Mouse (Mus musculus) kidney, embryonic 15.5 days (tissue): ENCODE data around the gene Gga1. TPM values are rescaled to one million over a fixed set of nuclear protein-coding genes. Genes with fewer than 3 reads are reported as not detected.

Source experiments
- ATAC-seq: fragments of 200-750 bp; cut with Nextera tagmentation; replicated peaks from 2 replicates; pipeline ENCODE4 v1.8.0; 2017; ENCODE audit warnings: moderate TSS enrichment; ENCODE audit not compliant: low FRiP score
- H3K27ac ChIP-seq: fragments of 300-500 bp; sonication (generic); 2 replicates; pipeline ENCODE4 v1.5.1; 2015; ENCODE audit warnings: mild to moderate bottlenecking, inconsistent platforms
- H3K27me3 ChIP-seq: fragments of 300-500 bp; sonication (generic); 2 replicates; pipeline ENCODE4 v1.6.1; 2015; ENCODE audit warnings: inconsistent platforms
- H3K36me3 ChIP-seq: fragments of 300-500 bp; sonication (generic); 2 replicates; pipeline ENCODE4 v1.6.1; 2015; ENCODE audit warnings: inconsistent platforms
- H3K4me1 ChIP-seq: fragments of 300-500 bp; sonication (generic); 2 replicates; pipeline ENCODE4 v1.6.1; 2015; ENCODE audit warnings: inconsistent platforms
- H3K4me2 ChIP-seq: fragments of 300-500 bp; sonication (generic); 2 replicates; pipeline ENCODE4 v1.6.1; 2015; ENCODE audit warnings: moderate library complexity, mild to moderate bottlenecking, inconsistent platforms
- H3K4me3 ChIP-seq: fragments of 300-500 bp; sonication (generic); replicated peaks from 2 replicates; pipeline ENCODE4 v1.5.1; 2015; ENCODE audit warnings: mild to moderate bottlenecking, inconsistent platforms
- H3K9ac ChIP-seq: fragments of 300-500 bp; sonication (generic); 2 replicates; pipeline ENCODE4 v1.6.1; 2015; ENCODE audit warnings: mild to moderate bottlenecking, inconsistent platforms
- H3K9me3 ChIP-seq: fragments of 300-500 bp; sonication (generic); replicated peaks from 2 replicates; pipeline ENCODE4 v1.6.1; 2016; ENCODE audit warnings: inconsistent platforms
- WGBS: fragments of 180-500 bp; shearing (Covaris S2); methylation state at CpG from one replicate; pipeline ENCODE4 v1.1.7; 2015; ENCODE audit warnings: mixed read lengths; 5-methylcytosine and 5-hydroxymethylcytosine counted together
- polyA plus RNA-seq: library from polyadenylated mRNA; unstranded; fragments of >200 nt; fragmentation: Nextera tagmentation; extraction: Ambion mirVana; gene quantifications from 2 replicates; pipeline ENCODE4 v1.2.1, GENCODE M21; 2015

The Gga1 gene
- polyA plus RNA-seq, 1 experiment from 2014 or later, result 55.5 TPM

DNA sequence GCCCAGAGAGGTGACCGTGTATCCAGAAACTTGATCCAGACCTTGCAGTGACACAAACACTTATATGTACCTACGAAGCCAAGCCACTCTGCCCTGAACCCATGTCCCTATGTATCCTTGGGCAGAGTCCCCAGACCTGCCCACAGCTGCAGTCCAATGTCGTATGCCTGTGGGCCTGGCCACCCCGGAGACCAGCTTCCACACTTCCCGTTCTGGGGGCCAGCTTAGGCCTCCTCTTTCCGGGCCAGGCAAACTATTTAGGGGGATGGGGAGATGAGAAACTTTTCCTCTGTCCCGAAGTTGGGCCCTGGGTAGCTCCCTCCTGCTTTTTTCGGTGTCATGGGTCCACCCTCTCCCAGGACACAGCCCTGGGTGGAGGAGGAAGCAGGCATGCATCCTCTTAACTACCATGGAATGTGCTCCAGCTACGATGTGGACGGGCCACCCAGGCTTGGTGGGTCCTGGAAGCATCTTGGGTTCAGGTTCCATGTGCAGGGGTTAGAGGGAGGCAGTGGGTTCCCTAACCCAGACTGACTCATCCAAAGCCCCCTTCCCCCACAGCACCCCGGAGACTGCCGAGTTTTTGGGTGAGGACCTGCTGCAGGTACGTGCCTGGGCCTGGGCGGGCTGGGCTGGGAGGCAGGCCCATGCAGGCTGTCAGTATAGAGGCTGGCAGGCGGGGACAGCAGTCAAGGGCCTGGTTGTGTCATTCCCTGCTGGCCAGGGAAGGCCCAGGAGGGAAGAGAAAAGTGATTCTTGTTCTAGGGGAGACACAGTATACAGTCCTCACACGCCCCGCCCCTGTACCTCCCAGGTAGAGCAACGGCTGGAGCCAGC, 23.8 kb downstream of the Gga1 start:
- peak overlapping the region; percentile 63 for H3K27ac ChIP-seq
- H3K4me2 ChIP-seq, result peak overlapping the region; percentile 77
- WGBS, result 14% methylated on average over 18 of the region's 18 CpGs
- peak overlapping the region; percentile 61 for H3K9ac ChIP-seq
- H3K27me3 ChIP-seq, result no peaks in the 10 kb centered on the region
- ATAC-seq, result no peak
- peaks cover 62% of the 10 kb centered on the region for H3K4me1 ChIP-seq
- peaks cover 38% of the 10 kb centered on the region for H3K36me3 ChIP-seq
- H3K4me3 ChIP-seq, result peak overlapping the region; percentile 63
- H3K9me3 ChIP-seq, result no peaks in the 10 kb centered on the region

- no peak for ATAC-seq
- Histone ChIP-seq H3K4me2 (peak overlapping the region; percentile 77), H3K9me3 (no peaks in the 10 kb centered on the region), H3K27ac (peak overlapping the region; percentile 63; the same call in 1 of the 2 replicates), H3K36me3 (peaks cover 44% of the 10 kb centered on the region), H3K27me3 (no peaks in the 10 kb centered on the region), H3K4me1 (peaks cover 56% of the 10 kb centered on the region), H3K9ac (peak overlapping the region; percentile 61; the same call in 1 of the 2 replicates), H3K4me3 (peak overlapping the region; percentile 63)
- WGBS, result 54% methylated on average over 8 of the region's 8 CpGs
These were observed 24.4 kb downstream of the Gga1 start for GRCm38 (mm10) chr15:78901422-78901789.

GRCm38 (mm10) chr15:78903243-78903642, 26.3 kb downstream of the Gga1 start:
- Histone ChIP-seq H3K9me3 (no peaks in the 10 kb centered on the region), H3K27ac (no peak overlapping the region), H3K4me3 (no peak overlapping the region), H3K36me3 (peaks cover 62% of the 10 kb centered on the region), H3K4me1 (peaks cover 39% of the 10 kb centered on the region), H3K4me2 (no peak overlapping the region), H3K27me3 (no peaks in the 10 kb centered on the region), H3K9ac (no peak overlapping the region)
- no peak for ATAC-seq
- WGBS, result 6% methylated on average over 2 of the region's 2 CpGs

GRCm38 (mm10) chr15:78908399-78908798, 31.4 kb downstream of the Gga1 start:
- Histone ChIP-seq H3K4me3 (no peak overlapping the region), H3K9ac (no peak overlapping the region), H3K4me1 (peaks cover 6% of the 10 kb centered on the region), H3K36me3 (peaks cover 88% of the 10 kb centered on the region), H3K27ac (no peak overlapping the region; the same call in 1 of the 2 replicates), H3K9me3 (no peaks in the 10 kb centered on the region), H3K4me2 (no peak overlapping the region), H3K27me3 (no peaks in the 10 kb centered on the region)
- 81% methylated on average over 7 of the region's 7 CpGs for WGBS
- no peak for ATAC-seq

- peaks cover 82% of the 10 kb centered on the region for H3K36me3 ChIP-seq
These were observed 32.0 kb downstream of the Gga1 start for GRCm38 (mm10) chr15:78908982-78909381.

DNA sequence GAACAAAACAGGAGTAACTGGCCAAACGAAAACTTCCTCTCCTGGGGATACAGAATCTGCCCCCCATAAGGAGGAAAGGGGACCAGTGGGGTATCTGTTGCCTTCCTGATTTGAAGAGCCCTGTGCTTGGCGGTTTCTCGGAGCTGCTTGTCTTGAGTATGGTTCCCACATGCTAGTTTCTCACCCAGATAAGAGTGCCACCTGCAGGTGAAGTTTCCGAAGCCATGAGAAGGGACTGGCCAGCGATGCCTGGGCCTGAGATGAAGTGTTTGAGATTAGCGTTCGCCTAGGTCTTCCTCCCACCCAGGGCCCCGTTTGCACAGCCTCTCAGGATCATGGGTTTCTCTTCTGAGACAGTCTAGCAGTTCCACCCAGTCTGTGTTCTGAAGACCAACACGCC, 35.0 kb downstream of the Gga1 start:
- no peak overlapping the region for H3K4me3 ChIP-seq
- H3K4me2 ChIP-seq, result no peak overlapping the region
- H3K9ac ChIP-seq, result no peak overlapping the region
- peaks cover 57% of the 10 kb centered on the region for H3K36me3 ChIP-seq
- no peak overlapping the region for H3K27ac ChIP-seq
- ATAC-seq, result no peak
- H3K27me3 ChIP-seq, result no peaks in the 10 kb centered on the region
- peaks cover 37% of the 10 kb centered on the region for H3K4me1 ChIP-seq
- 37% methylated on average over 9 of the region's 9 CpGs for WGBS
- H3K9me3 ChIP-seq, result no peaks in the 10 kb centered on the region

More at GRCm38 (mm10) chr15:78908982-78909381, 32.0 kb downstream of the Gga1 start:
- H3K9ac ChIP-seq, result no peak overlapping the region
- ATAC-seq, result no peak
- WGBS, result 89% methylated on average over 8 of the region's 8 CpGs
- H3K4me3 ChIP-seq, result no peak overlapping the region
- H3K27ac ChIP-seq, result no peak overlapping the region
- H3K4me1 ChIP-seq, result peaks cover 7% of the 10 kb centered on the region
- no peak overlapping the region for H3K4me2 ChIP-seq
- H3K9me3 ChIP-seq, result no peaks in the 10 kb centered on the region
- no peaks in the 10 kb centered on the region for H3K27me3 ChIP-seq

DNA sequence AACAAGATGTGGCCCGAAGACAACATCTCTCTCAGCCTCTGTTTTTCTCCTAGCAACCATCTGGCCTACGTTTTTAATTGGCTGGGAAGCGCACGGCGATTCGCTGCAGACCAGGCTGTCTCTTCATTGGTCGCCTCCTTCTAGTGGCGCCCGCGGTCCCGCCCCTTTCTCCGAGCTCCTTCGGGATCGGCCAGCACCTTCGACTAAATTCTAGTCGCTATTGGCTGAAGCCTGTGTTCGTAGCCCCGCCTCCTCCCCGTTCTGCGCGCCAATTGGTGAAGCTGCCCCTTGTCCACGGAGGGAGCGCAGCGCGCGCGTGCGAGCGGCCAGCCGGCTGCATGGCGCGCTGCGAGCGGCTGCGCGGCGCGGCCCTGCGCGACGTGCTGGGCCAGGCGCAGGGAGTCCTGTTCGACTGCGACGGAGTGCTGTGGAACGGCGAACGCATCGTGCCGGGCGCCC, 36.7 kb downstream of the Gga1 start, which contains the start of gene Pdxp:
Gene Pdxp, plus strand, starts transcription at position 288 of the 459 bp plus-strand sequence.
- peaks cover 52% of the 10 kb centered on the region for H3K36me3 ChIP-seq
- H3K4me2 ChIP-seq, result peak within 1 kb of the TSS; percentile 100
- ATAC-seq, result peak; percentile 91
- H3K4me1 ChIP-seq, result peaks cover 46% of the 10 kb centered on the region
- H3K27ac ChIP-seq, result peak within 1 kb of the TSS; percentile 92
- H3K4me3 ChIP-seq, result peak within 1 kb of the TSS; percentile 78
- WGBS, result under 1% methylated on average over 51 of the region's 51 CpGs
- peak within 1 kb of the TSS; percentile 82 for H3K9ac ChIP-seq
- no peaks in the 10 kb centered on the region for H3K27me3 ChIP-seq
- no peaks in the 10 kb centered on the region for H3K9me3 ChIP-seq

DNA sequence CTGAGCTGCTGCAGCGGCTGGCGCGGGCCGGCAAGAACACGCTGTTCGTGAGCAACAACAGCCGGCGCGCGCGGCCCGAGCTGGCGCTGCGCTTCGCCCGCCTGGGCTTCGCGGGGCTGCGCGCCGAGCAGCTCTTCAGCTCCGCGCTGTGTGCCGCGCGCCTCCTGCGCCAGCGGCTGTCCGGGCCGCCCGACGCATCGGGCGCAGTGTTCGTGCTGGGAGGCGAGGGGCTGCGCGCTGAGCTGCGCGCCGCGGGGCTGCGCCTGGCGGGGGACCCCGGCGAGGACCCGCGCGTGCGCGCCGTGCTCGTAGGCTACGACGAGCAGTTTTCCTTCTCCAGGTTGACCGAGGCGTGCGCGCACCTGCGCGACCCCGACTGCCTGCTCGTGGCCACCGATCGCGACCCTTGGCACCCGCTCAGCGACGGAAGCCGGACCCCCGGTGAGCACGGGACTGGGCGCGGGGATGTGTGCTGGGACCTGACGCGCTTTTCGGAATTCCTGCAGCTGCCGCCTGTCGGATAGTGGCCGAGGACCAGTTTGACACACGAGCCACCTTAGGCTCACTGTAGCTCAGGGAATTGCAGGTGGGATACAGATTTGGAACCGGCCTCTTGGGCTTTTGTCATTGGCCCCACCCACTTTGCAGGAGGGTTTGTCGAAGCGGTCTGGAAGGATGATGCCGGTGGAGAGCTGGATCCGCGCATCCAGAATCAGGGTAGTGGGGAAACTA, 37.3 kb downstream of the Gga1 start:
- H3K9ac ChIP-seq, result peak overlapping the region; percentile 82
- H3K4me2 ChIP-seq, result peak overlapping the region; percentile 100
- ATAC-seq, result peak; percentile 70
- no peaks in the 10 kb centered on the region for H3K27me3 ChIP-seq
- H3K27ac ChIP-seq, result peak overlapping the region; percentile 92
- no peaks in the 10 kb centered on the region for H3K9me3 ChIP-seq
- peak overlapping the region; percentile 78 for H3K4me3 ChIP-seq
- H3K36me3 ChIP-seq, result peaks cover 51% of the 10 kb centered on the region
- H3K4me1 ChIP-seq, result peaks cover 46% of the 10 kb centered on the region
- WGBS, result under 1% methylated on average over 87 of the region's 87 CpGs

- Histone ChIP-seq H3K9me3 (no peaks in the 10 kb centered on the region), H3K27ac (no peak overlapping the region), H3K4me3 (peak overlapping the region; percentile 78), H3K9ac (peak overlapping the region; percentile 82), H3K36me3 (peaks cover 49% of the 10 kb centered on the region), H3K4me1 (peaks cover 46% of the 10 kb centered on the region), H3K4me2 (peak overlapping the region; percentile 100), H3K27me3 (no peaks in the 10 kb centered on the region)
- ATAC-seq, result no peak
- 46% methylated on average over 8 of the region's 8 CpGs for WGBS
These were observed 38.1 kb downstream of the Gga1 start for GRCm38 (mm10) chr15:78914823-78915659.

- H3K4me3 ChIP-seq, result peak overlapping the region; percentile 78
- peak overlapping the region; percentile 15; the same call in 1 of the 2 replicates for H3K9ac ChIP-seq
- H3K4me1 ChIP-seq, result peaks cover 46% of the 10 kb centered on the region
- no peak for ATAC-seq
- no peak overlapping the region for H3K27ac ChIP-seq
- H3K9me3 ChIP-seq, result no peaks in the 10 kb centered on the region
- peaks cover 43% of the 10 kb centered on the region for H3K36me3 ChIP-seq
- 5% methylated on average over 8 of the region's 8 CpGs for WGBS
- peak overlapping the region; percentile 100 for H3K4me2 ChIP-seq
- no peaks in the 10 kb centered on the region for H3K27me3 ChIP-seq
These were observed 38.6 kb downstream of the Gga1 start for GRCm38 (mm10) chr15:78915660-78916017.

- WGBS, result 57% methylated on average over 12 of the region's 12 CpGs
- H3K9me3 ChIP-seq, result no peaks in the 10 kb centered on the region
- H3K4me3 ChIP-seq, result peak overlapping the region; percentile 78
- H3K36me3 ChIP-seq, result peaks cover 37% of the 10 kb centered on the region
- H3K27me3 ChIP-seq, result no peaks in the 10 kb centered on the region
- H3K4me2 ChIP-seq, result peak overlapping the region; percentile 100
- H3K9ac ChIP-seq, result peak overlapping the region; percentile 15; the same call in 1 of the 2 replicates
- peaks cover 46% of the 10 kb centered on the region for H3K4me1 ChIP-seq
- H3K27ac ChIP-seq, result no peak overlapping the region
- ATAC-seq, result no peak
These were observed 39.2 kb downstream of the Gga1 start for GRCm38 (mm10) chr15:78916052-78916826.
